Mouse (Mus musculus): ENCODE data around the gene Ccdc184. TPM values are rescaled to one million over a fixed set of nuclear protein-coding genes. Genes with fewer than 3 reads are reported as not detected.

The Ccdc184 gene
- 10 to 100 TPM; 20.6 to 21.8 TPM for total RNA-seq (2021)
- long read RNA-seq, experiment 1, transcript Ccdc184-201 (1 exons, 2,977 nt) = major isoform, 33 of 33 reads
- long read RNA-seq, experiment 1, partial matches to known transcripts = 0 of 33 reads
- long read RNA-seq, experiment 1, other reads (novel, unspliced or antisense) = 0 of 33 reads
- long read RNA-seq, experiment 2, transcript Ccdc184-201 (1 exons, 2,977 nt) = major isoform, 48 of 48 reads
- long read RNA-seq, experiment 2, partial matches to known transcripts = 0 of 48 reads
- long read RNA-seq, experiment 2, other reads (novel, unspliced or antisense) = 0 of 48 reads

DNA sequence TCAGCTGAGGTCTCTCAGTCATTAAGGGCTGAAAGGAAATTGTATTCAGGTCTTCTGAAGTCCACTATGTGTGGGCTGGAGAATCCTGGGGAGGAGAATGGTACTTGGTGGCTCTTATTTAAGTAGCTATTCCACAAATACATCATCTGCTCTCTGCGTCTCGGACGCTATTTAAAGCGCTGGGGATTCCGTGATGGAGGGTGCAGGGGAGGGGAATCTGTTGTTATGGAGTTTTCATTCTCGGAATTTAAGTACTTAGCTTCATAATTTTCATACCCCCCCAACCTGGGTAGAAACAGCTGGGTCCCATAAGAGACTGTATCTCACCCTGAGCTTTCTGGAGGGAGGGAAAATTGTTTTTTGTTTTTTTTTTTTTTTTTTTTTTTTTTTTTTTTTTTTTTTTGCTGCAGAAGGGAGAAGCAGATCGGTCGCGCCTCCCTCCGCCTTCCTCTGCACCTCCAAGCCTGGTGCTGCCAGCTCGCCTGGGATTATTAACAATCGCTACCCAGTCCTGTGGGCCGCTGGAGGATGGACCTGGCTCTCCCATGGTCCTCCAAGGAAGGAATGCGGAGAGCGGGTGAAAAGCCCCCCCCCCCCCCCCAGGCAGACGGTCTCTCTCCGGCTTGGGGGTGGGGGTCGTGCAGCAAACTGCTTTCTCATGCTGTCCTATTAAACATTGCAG lies at the start of gene Ccdc184:
Gene Ccdc184, plus strand, starts transcription at position 196 of the 682 bp plus-strand sequence.
- Histone ChIP-seq H3K4me3 (peak within 1 kb of the TSS; percentile 83), H3K27ac (peak within 1 kb of the TSS; percentile 94)
- intact Hi-C loops (cut with DNase I) = loop anchor here (2.0 to 10.0 kb wide), 2 partner anchors 18 to 312 kb away; no protein-coding TSS in a partner anchor
- no peak for TF ChIP-seq CTCF (IDR thresholded peaks at IDR 0.05)
- no peak for DNase-seq (ENCODE audit: extremely low spot score in 1 of 2, low spot score in 2 of 2)

DNA sequence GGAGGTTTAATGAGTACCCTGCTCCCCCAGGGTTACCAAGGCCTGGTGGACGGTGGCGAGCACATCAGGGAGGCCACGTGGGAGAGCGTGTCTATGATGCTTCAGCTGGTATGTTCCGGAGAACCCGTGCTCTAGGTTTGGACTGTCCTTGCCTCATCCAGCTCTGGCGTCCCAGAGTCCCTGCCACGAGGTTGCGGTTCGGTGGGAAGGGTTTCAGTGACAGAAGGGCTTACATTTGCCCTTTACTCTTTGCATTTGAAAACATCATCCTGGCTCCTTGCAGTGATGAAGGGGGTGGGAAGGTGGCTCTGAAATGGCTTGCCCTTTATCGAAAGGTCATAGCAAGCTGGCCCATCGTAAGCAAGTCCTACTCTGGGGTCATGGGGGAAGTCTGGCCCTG lies 47.6 kb upstream of the Ccdc184 start:
- TF ChIP-seq CTCF (IDR thresholded peaks at IDR 0.05) = no peak
- intact Hi-C loops (cut with DNase I) = no loop called here
- Histone ChIP-seq H3K27ac (no peak overlapping the region), H3K4me3 (no peak overlapping the region)
- DNase-seq (ENCODE audit: extremely low spot score in 1 of 2, low spot score in 2 of 2) = no peak

DNA sequence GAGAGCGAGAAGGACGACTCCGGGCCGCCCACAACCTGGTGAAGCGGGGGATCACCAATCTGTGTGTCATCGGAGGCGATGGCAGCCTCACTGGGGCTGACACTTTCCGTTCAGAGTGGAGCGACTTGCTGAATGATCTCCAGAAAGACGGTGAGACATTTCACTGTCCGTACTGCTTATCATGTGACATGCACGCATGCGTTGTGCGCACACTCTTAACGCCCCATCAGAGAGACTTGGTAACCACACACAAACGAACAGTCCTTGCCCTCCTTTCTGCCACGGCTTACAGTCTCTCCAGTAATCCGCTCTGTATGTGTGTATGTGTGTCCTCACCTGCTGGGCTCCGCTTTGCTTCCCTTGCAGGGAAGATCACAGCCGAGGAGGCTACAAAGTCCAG lies 46.1 kb upstream of the Ccdc184 start:
- no peak overlapping the region for H3K4me3 ChIP-seq
- H3K27ac ChIP-seq = no peak overlapping the region
- DNase-seq (ENCODE audit: extremely low spot score in 1 of 2, low spot score in 2 of 2) = no peak
- no peak for TF ChIP-seq CTCF (IDR thresholded peaks at IDR 0.05)
- intact Hi-C loops (cut with DNase I) = no loop called here

DNA sequence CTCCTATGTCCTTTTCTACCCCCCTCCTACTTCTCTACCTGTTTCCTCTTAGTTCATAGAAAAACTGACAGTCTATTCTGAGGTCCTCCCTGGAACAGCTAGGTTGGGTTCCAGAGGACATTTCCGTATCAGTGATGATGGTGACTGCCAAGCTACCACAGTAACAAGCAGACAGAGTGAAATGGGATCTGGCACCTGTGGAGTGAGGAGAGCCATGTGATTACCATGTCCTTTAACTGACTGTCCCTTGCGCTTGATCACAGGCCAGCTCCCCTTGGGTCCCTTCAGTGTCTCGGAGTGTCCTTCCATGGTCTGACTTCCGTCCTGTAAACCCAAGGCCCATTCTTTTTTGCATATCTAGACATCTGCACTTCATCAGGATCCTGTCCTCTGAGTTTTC lies 36.0 kb upstream of the Ccdc184 start:
- TF ChIP-seq CTCF (IDR thresholded peaks at IDR 0.05) = no peak
- intact Hi-C loops (cut with DNase I) = no loop called here
- no peak overlapping the region for H3K27ac ChIP-seq
- DNase-seq (ENCODE audit: extremely low spot score in 1 of 2, low spot score in 2 of 2) = no peak
- H3K4me3 ChIP-seq = no peak overlapping the region

DNA sequence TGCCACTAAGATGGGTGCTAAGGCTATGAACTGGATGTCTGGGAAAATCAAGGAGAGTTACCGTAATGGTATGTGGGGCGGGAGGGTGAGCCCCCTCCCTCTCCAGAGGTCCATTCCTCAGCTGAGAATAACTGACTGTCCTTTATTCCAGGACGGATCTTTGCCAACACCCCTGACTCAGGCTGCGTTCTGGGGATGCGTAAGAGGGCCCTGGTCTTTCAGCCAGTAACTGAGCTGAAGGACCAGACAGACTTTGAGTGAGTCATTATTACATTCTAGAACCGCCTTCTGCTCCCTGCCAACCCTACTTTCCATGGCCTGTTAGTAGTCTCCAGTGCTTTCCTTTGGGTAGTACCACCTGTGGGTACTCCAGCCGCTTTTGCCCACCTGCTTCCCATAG lies 35.5 kb upstream of the Ccdc184 start:
- no peak for TF ChIP-seq CTCF (IDR thresholded peaks at IDR 0.05)
- intact Hi-C loops (cut with DNase I) = no loop called here
- no peak overlapping the region for H3K4me3 ChIP-seq
- no peak overlapping the region for H3K27ac ChIP-seq
- DNase-seq (ENCODE audit: extremely low spot score in 1 of 2, low spot score in 2 of 2) = no peak

DNA sequence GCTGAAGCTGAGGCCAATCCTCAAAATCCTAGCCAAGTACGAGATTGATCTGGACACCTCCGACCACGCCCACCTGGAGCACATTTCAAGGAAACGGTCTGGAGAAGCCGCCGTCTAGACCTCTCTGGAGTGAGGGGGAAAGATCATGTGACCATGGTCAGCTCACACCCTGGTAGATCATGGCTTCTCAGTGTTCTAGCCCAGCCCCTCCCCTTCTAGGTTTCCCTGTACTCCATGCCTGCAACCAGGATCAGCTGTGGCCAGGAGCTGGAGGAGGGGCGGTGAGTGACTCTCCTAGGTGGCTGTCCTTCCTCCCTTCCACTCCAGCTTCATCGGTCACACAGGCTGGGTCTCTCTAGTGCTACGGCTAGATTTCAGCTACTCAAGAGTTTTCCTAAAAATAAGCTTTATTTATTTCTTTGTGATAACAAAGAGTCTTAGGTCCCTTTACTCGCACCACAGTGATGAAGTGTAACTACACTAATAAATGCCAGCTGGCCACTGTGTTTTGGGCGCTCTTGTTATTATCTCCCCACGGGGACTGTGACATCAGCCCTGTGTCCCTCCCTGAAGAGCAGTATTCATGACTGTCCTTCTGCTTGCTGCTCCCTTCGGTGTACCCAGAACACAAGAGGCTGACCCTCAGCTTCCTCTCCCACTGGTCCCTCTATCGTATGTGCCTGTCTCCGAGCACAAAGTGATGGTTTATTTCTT lies 34.9 kb upstream of the Ccdc184 start:
- no peak for TF ChIP-seq CTCF (IDR thresholded peaks at IDR 0.05)
- no peak overlapping the region; the same call in 1 of the 2 replicates for H3K27ac ChIP-seq
- intact Hi-C loops (cut with DNase I) = no loop called here
- DNase-seq (ENCODE audit: extremely low spot score in 1 of 2, low spot score in 2 of 2) = no peak
- H3K4me3 ChIP-seq = no peak overlapping the region

DNA sequence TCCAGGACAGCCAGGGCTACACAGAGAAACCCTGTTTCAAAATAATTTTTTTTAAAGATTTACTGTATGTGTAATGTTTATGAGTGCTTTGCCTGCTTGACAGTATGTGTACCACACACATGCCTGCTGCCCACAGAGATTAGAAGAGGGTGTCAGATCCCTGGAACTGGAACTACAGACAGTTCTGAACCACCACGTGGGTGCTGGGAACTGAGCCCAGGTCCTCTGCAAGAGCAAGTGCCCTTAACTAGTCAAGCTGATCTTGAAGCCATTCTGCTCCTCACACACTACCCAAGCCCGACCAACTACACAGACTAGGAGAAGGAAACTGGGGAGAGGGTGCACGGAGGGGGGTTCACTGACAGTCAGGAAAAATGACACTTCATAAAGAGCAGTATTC lies 33.5 kb upstream of the Ccdc184 start:
- DNase-seq (ENCODE audit: extremely low spot score in 1 of 2, low spot score in 2 of 2) = no peak
- TF ChIP-seq CTCF (IDR thresholded peaks at IDR 0.05) = no peak
- Histone ChIP-seq H3K4me3 (no peak overlapping the region), H3K27ac (peak overlapping the region; percentile 37; the same call in 1 of the 2 replicates)
- intact Hi-C loops (cut with DNase I) = no loop called here

DNA sequence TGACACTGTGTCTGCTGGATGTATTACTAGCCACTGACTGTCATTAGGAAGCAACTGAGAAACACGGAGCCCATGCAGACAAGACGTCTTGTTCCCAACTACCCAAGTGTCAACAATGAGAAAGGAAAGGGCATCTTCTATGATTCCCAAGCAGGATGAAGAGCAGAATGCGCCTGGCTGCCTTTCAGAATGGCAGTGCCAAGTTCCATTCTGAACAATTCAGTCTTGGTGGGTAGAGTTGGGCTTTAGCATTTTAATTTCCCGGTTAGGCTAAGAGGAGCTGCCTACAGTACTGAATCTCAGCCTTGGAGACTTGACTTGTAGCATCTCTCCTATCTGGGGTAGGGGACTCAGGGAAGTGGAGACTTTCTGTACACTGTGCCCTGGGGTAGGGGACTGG lies 32.9 kb upstream of the Ccdc184 start:
- peak overlapping the region; percentile 54 for H3K27ac ChIP-seq
- intact Hi-C loops (cut with DNase I) = no loop called here

DNA sequence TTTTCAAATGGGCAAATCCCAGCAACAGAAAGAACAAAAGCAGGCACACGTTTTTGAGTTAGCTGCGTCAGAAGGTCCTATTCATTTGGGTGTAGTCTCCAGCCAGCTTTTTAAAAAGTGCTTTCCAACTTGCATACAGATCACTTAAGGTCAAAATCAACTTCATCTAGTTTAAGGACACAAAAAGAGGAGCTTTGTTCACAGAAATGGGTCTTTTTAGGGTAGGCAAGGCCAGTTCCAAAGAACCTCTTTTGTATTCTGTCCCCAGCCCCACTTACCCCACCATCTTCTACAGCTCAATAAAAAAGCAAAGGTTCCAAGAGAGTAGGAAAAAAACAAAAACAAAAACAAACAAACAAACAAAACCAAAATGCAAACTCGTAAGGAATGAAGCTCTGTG lies 32.3 kb upstream of the Ccdc184 start:
- DNase-seq (ENCODE audit: extremely low spot score in 1 of 2, low spot score in 2 of 2) = no peak
- intact Hi-C loops (cut with DNase I) = no loop called here
- no peak overlapping the region for H3K4me3 ChIP-seq
- TF ChIP-seq CTCF (IDR thresholded peaks at IDR 0.05) = no peak
- peak overlapping the region; percentile 54 for H3K27ac ChIP-seq

More for the DNA sequence above, 32.9 kb upstream of the Ccdc184 start:
- DNase-seq (ENCODE audit: extremely low spot score in 1 of 2, low spot score in 2 of 2) = no peak
- no peak for TF ChIP-seq CTCF (IDR thresholded peaks at IDR 0.05)
- no peak overlapping the region for H3K4me3 ChIP-seq

DNA sequence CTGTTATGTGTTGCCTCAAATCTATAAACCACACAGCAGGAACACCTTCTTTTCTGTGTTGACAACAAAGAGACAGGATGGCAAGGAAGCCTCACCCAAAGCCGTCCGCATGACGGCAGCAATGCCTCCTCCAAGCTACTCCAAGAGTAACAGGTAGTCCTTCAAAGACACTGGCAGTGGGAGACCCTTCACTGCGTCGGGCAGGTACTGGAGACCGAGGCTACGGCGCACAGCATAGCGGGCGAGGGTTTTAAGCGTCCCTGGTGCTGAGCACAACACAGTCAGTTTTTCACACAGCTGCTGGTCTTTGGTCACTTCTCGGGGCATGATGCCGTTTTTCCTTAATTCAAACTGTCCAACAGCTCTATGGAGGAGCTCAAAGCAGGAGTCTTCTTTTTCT lies 31.3 kb upstream of the Ccdc184 start:
- no peak for DNase-seq (ENCODE audit: extremely low spot score in 1 of 2, low spot score in 2 of 2)
- peak overlapping the region; percentile 54; the same call in 1 of the 2 replicates for H3K27ac ChIP-seq
- intact Hi-C loops (cut with DNase I) = no loop called here
- H3K4me3 ChIP-seq = no peak overlapping the region
- TF ChIP-seq CTCF (IDR thresholded peaks at IDR 0.05) = no peak

DNA sequence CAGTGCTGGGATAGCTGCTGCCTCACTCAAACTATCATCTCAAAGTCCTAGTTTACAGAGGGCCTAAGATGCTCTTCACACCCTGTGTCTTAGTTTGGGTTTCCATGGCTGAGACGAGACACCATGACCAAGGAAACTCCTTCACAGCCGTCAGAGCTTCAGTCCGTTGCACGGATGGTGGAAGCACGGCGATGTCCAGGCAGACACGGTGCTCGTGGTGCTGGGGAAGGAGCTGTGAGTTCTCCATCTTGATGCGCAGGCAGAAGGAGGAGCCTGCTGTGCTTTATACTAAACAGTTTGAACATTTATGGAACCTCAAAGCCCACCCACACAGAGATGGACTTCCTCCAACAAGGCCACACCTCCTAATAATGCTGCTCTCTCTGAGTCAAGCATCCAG lies 30.1 kb upstream of the Ccdc184 start:
- DNase-seq (ENCODE audit: extremely low spot score in 1 of 2, low spot score in 2 of 2) = no peak
- TF ChIP-seq CTCF (IDR thresholded peaks at IDR 0.05) = no peak
- Histone ChIP-seq H3K27ac (no peak overlapping the region), H3K4me3 (no peak overlapping the region)
- intact Hi-C loops (cut with DNase I) = no loop called here

DNA sequence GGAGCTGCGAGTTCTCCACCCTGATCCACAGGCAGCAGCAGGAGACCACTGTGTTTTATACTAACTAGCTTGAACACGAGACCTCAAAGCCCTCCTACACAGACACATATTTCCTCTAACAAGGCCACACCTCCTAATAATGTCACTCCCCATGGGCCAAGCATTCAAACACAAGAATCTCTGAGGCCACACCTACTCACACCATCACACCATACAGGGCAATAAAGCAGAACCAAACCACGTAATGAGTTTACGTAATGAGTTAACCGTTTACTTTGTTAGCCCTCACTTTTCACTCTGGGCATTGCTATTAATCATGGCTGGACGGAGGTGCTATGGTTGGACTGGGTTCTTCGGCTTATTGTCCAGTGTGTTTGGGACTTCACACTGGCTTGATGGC lies 27.2 kb upstream of the Ccdc184 start:
- H3K4me3 ChIP-seq = no peak overlapping the region
- intact Hi-C loops (cut with DNase I) = no loop called here
- no peak for TF ChIP-seq CTCF (IDR thresholded peaks at IDR 0.05)

More for the DNA sequence above, 27.2 kb upstream of the Ccdc184 start:
- no peak for DNase-seq (ENCODE audit: extremely low spot score in 1 of 2, low spot score in 2 of 2)
- H3K27ac ChIP-seq = no peak overlapping the region

Data from left cerebral cortex, adult 2 months (tissue).